Mouse (Mus musculus): ENCODE results near the gene Itsn1. TPM values are rescaled to one million over a fixed set of nuclear protein-coding genes. Genes with fewer than 3 reads are reported as not detected.

Itsn1 gene
- total and polyA plus RNA-seq, 2 experiments from 2014 or later, result 43.5 to 90.5 TPM

GRCm38 (mm10) chr16:91909569-91910335 lies 180.7 kb downstream of the Itsn1 start:
- H3K9ac ChIP-seq, result no peak overlapping the region
- no peak overlapping the region for H3K4me2 ChIP-seq (ENCODE audit: low read depth)
- H3K4me3 ChIP-seq (ENCODE audit: low read depth, low read length), result no peak overlapping the region
- TF ChIP-seq CTCF (IDR thresholded peaks at IDR 0.05; ENCODE audit: low read depth), result no peak
- DNase-seq (no peak), ATAC-seq (no peak)
- no peaks in the 10 kb centered on the region for H3K27me3 ChIP-seq (ENCODE audit: insufficient read depth, low read length)
- peak overlapping the region; percentile 90; the same call in 1 of the 2 replicates for H3K27ac ChIP-seq (ENCODE audit: low read depth, low read length)
- H3K9me3 ChIP-seq (ENCODE audit: low read length), result no peaks in the 10 kb centered on the region
- peaks cover 46% of the 10 kb centered on the region for H3K36me3 ChIP-seq (ENCODE audit: insufficient read depth)
- H3K4me1 ChIP-seq (ENCODE audit: insufficient read depth), result no peaks in the 10 kb centered on the region
- WGBS, result 88% methylated on average over 15 of the region's 15 CpGs

DNA sequence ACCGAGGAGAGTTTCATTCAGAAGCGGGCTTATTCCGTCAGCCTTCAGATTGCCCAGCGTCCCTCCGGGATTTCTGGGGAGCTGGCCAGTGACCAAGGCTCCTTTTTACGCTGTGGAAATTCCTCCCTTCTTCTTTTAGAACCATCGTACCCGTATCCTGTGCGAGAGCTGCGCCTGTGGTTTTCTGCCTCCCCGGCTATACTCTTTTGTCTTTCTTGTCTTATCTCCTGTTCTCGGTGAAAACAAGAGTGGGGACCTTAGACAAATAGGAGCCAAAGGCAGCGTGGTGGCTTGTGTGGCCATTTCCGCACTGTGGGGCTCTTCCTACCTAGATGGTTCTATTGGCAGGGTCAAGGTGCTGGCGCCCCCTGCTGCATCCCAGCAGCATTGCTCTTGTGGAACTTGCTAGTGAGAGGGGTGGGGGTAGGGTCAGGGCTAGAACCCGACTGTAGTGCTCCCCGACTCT lies 188.6 kb downstream of the Itsn1 start:
- Histone ChIP-seq H3K9ac (peak overlapping the region; percentile 23; the same call in 1 of the 2 replicates), H3K4me1 (ENCODE audit: insufficient read depth) (peaks cover 8% of the 10 kb centered on the region; the same call in 1 of the 2 replicates), H3K27me3 (ENCODE audit: insufficient read depth, low read length) (no peaks in the 10 kb centered on the region), H3K4me2 (ENCODE audit: low read depth) (peak overlapping the region; percentile 36), H3K9me3 (ENCODE audit: low read length) (no peaks in the 10 kb centered on the region), H3K36me3 (ENCODE audit: insufficient read depth) (peaks cover 11% of the 10 kb centered on the region), H3K4me3 (ENCODE audit: low read depth, low read length) (peak overlapping the region; percentile 9; the same call in 1 of the 2 replicates), H3K27ac (ENCODE audit: low read depth, low read length) (peak overlapping the region; percentile 57; the same call in 1 of the 2 replicates)
- ATAC-seq (peak; percentile 88), DNase-seq (peak; percentile 86)
- TF ChIP-seq CTCF (IDR thresholded peaks at IDR 0.05; ENCODE audit: low read depth), result peak; percentile 94
- 18% methylated on average over 17 of the region's 17 CpGs for WGBS

DNA sequence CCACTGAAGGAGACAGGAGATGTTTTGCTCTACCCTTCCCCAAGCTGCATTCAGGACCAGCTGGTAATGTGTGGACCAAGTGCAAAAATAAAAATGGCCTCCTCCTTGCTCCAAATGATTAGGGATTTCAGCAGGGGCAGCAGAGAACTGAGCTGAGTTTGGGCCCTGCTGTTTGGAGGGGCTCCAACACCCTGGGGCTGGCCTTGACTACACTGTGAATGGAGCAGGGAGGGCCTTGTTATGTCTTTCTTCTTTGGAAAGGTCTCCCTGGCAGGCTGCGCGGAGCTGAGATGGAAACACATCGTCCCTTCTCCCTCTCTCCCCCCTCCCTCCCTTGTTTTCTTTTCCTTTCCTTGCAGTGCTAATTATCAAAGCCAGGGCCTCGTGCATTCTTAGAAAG lies 189.4 kb downstream of the Itsn1 start:
- no peaks in the 10 kb centered on the region for H3K27me3 ChIP-seq (ENCODE audit: insufficient read depth, low read length)
- DNase-seq, result peak; percentile 45
- no peaks in the 10 kb centered on the region for H3K9me3 ChIP-seq (ENCODE audit: low read length)
- no peak overlapping the region for H3K4me3 ChIP-seq (ENCODE audit: low read depth, low read length)
- no peak overlapping the region for H3K4me2 ChIP-seq (ENCODE audit: low read depth)
- H3K36me3 ChIP-seq (ENCODE audit: insufficient read depth), result peaks cover 14% of the 10 kb centered on the region
- H3K27ac ChIP-seq (ENCODE audit: low read depth, low read length), result peak overlapping the region; percentile 57
- WGBS, result 7% methylated on average over 4 of the region's 4 CpGs
- peaks cover 8% of the 10 kb centered on the region; the same call in 1 of the 2 replicates for H3K4me1 ChIP-seq (ENCODE audit: insufficient read depth)
- TF ChIP-seq CTCF (IDR thresholded peaks at IDR 0.05; ENCODE audit: low read depth), result no peak
- H3K9ac ChIP-seq, result no peak overlapping the region
- peak; percentile 65 for ATAC-seq

GRCm38 (mm10) chr16:91919056-91919455 lies 190.0 kb downstream of the Itsn1 start:
- no peaks in the 10 kb centered on the region for H3K9me3 ChIP-seq (ENCODE audit: low read length)
- DNase-seq (no peak), ATAC-seq (no peak)
- H3K36me3 ChIP-seq (ENCODE audit: insufficient read depth), result peaks cover 14% of the 10 kb centered on the region
- H3K27ac ChIP-seq (ENCODE audit: low read depth, low read length), result no peak overlapping the region
- H3K4me2 ChIP-seq (ENCODE audit: low read depth), result no peak overlapping the region
- H3K4me1 ChIP-seq (ENCODE audit: insufficient read depth), result peaks cover 8% of the 10 kb centered on the region; the same call in 1 of the 2 replicates
- H3K27me3 ChIP-seq (ENCODE audit: insufficient read depth, low read length), result no peaks in the 10 kb centered on the region
- H3K4me3 ChIP-seq (ENCODE audit: low read depth, low read length), result no peak overlapping the region
- no peak for TF ChIP-seq CTCF (IDR thresholded peaks at IDR 0.05; ENCODE audit: low read depth)
- H3K9ac ChIP-seq, result no peak overlapping the region
- WGBS, result 56% methylated on average over 6 of the region's 6 CpGs

DNA sequence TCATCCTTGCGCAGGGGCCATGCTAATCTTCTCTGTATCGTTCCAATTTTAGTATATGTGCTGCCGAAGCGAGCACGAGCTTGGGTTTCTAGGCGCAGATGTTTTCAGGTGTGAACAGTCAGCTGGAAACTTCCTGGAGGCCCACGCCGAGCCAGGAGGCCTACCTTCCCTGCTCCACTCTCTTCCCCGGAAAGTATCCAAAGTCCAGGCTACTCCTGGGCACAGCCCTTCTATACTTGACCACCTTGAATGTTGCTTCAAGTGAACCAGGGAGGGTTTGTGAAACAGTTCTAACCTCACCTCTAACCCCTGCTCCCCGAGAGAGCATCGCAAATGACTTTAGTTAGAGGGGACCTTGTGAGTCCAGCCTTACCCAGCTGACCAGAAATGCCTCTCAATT lies 192.3 kb downstream of the Itsn1 start:
- Histone ChIP-seq H3K9ac (no peak overlapping the region), H3K4me2 (ENCODE audit: low read depth) (no peak overlapping the region), H3K36me3 (ENCODE audit: insufficient read depth) (peaks cover 36% of the 10 kb centered on the region), H3K4me3 (ENCODE audit: low read depth, low read length) (no peak overlapping the region), H3K9me3 (ENCODE audit: low read length) (no peaks in the 10 kb centered on the region), H3K27me3 (ENCODE audit: insufficient read depth, low read length) (no peaks in the 10 kb centered on the region), H3K4me1 (ENCODE audit: insufficient read depth) (peaks cover 8% of the 10 kb centered on the region; the same call in 1 of the 2 replicates), H3K27ac (ENCODE audit: low read depth, low read length) (no peak overlapping the region)
- no peak for ATAC-seq
- no peak for DNase-seq
- WGBS, result 95% methylated on average over 11 of the region's 11 CpGs
- no peak for TF ChIP-seq CTCF (IDR thresholded peaks at IDR 0.05; ENCODE audit: low read depth)

DNA sequence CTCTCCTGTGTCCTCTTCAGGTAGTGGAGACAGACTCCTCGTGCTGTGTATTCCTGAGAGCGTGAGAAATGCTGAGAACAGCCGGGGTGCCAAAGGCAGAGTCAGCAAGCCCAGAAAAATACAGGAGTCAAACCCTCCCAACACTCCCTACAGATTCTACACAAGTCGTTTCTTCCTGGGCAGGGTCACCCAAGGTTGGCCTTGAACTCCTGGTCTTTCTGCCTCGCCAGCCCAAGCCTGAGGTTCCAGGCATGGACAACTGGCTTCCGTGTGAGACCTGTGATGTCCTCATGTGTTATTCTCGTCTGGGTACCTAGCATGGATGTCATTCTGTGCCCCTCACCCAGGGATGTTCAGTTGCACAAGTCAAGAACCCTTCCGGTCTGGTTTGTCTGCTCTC lies 193.9 kb downstream of the Itsn1 start:
- Histone ChIP-seq H3K9ac (no peak overlapping the region), H3K4me3 (ENCODE audit: low read depth, low read length) (no peak overlapping the region), H3K9me3 (ENCODE audit: low read length) (no peaks in the 10 kb centered on the region), H3K27ac (ENCODE audit: low read depth, low read length) (no peak overlapping the region), H3K4me2 (ENCODE audit: low read depth) (no peak overlapping the region), H3K36me3 (ENCODE audit: insufficient read depth) (peaks cover 51% of the 10 kb centered on the region), H3K4me1 (ENCODE audit: insufficient read depth) (peaks cover 4% of the 10 kb centered on the region; the same call in 1 of the 2 replicates), H3K27me3 (ENCODE audit: insufficient read depth, low read length) (no peaks in the 10 kb centered on the region)
- no peak for DNase-seq
- ATAC-seq, result no peak
- TF ChIP-seq CTCF (IDR thresholded peaks at IDR 0.05; ENCODE audit: low read depth), result no peak
- WGBS, result 82% methylated on average over 8 of the region's 8 CpGs

DNA sequence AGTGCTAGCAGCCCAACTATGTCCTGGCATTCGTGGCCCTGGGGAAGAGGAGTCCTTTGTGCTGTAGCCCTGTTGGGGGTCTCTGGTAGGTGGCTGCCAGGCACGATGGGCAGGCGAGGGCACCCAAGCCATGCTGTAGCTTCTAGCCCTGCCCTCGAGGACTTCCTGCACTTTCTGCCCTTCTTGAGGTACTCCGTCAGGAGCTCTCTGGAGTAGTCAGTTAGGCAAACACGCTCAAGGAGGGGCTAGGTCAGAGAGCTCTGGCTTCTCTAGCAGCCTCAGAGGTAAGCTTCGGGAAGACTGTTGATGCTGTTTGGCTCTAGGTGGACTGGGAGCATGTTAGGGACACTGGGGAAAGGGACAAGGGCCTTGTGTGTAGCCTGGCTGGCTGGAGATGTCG lies 195.3 kb downstream of the Itsn1 start:
- Histone ChIP-seq H3K4me3 (ENCODE audit: low read depth, low read length) (no peak overlapping the region), H3K9ac (no peak overlapping the region), H3K36me3 (ENCODE audit: insufficient read depth) (peaks cover 64% of the 10 kb centered on the region), H3K27me3 (ENCODE audit: insufficient read depth, low read length) (no peaks in the 10 kb centered on the region), H3K9me3 (ENCODE audit: low read length) (no peaks in the 10 kb centered on the region), H3K4me2 (ENCODE audit: low read depth) (no peak overlapping the region), H3K27ac (ENCODE audit: low read depth, low read length) (no peak overlapping the region), H3K4me1 (ENCODE audit: insufficient read depth) (no peaks in the 10 kb centered on the region)
- no peak for DNase-seq
- 93% methylated on average over 8 of the region's 8 CpGs for WGBS
- ATAC-seq, result no peak
- no peak for TF ChIP-seq CTCF (IDR thresholded peaks at IDR 0.05; ENCODE audit: low read depth)
